Mouse (Mus musculus) embryonic fibroblast, embryonic 13.5 days (primary cell): ENCODE measurements at regions not wholly inside any gene's neighbourhood (a gene's known extent, or its start where the extent isn't known, plus 50 kb on each side); places are given as distances from the start of the nearest gene placed in this dataset.

Experiments used
- H3K27ac ChIP-seq: 2 replicates; pipeline ENCODE4 v1.5.1; 2012; ENCODE audit warnings: low read length, control low read depth, inconsistent platforms; ENCODE audit not compliant: insufficient read depth
- H3K4me1 ChIP-seq: 2 replicates; pipeline ENCODE4 v1.6.1; 2011; ENCODE audit warnings: low read length; ENCODE audit not compliant: control insufficient read depth, insufficient read depth
- H3K4me3 ChIP-seq: 2 replicates; pipeline ENCODE4 v1.5.1; 2011; ENCODE audit warnings: mild to moderate bottlenecking, control low read depth, low read length; ENCODE audit not compliant: insufficient read depth
- CTCF ChIP-seq: IDR thresholded peaks from 2 replicates; pipeline ENCODE4 v1.5.1; 2011; ENCODE audit warnings: mild to moderate bottlenecking, control low read depth, low read length, moderate library complexity, borderline replicate concordance; ENCODE audit not compliant: insufficient read depth
- POLR2A ChIP-seq: IDR thresholded peaks from 2 replicates; pipeline ENCODE4 v1.6.1; 2011; ENCODE audit warnings: low read depth, mild to moderate bottlenecking, control low read depth, low read length, moderate library complexity

DNA sequence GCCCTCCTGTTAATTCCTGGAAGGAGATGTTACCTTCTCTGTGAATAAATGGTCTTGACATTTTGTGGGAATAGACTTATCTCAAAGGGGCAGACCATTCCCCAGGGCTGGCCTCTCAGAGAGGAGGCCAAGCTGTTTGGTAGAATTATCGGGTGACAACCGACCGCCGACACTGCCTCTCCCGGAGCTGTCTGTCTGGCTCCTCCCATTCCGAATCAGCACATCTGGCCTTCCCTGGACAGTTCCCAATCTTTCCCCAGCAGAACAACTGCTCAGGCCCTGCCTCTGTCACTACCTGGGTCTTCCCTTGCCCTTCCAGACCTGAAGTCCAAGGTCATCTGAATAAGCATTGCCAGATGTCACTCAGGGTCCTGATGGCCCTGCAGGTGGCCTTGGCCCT is 246.8 kb upstream of the Sdk2 start:
- H3K27ac ChIP-seq: no peak overlapping the region
- no peak for TF ChIP-seq POLR2A
- TF ChIP-seq CTCF: no peak
- no peaks in the 10 kb centered on the region for H3K4me1 ChIP-seq
- H3K4me3 ChIP-seq: no peak overlapping the region

DNA sequence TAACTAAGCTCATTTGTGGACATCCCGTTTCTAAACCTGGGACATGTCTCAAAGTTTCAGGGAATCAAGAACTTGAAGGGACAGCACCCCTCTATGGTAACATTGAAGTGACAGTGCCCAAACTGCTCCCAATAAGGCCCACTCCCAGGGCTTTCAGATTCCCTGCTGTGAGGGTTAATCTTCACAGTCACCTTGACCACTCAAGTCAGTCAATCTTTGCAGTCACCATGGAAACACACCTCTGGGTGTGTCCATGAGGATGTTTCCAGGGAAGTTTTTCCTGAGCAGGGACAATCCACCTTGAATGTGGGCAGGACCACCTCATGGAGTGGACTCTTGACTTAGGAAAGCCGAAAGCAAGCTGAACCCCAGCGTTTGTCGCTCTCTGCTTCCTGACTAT is 244.8 kb upstream of the Sdk2 start:
- TF ChIP-seq POLR2A: no peak
- no peak for TF ChIP-seq CTCF

DNA sequence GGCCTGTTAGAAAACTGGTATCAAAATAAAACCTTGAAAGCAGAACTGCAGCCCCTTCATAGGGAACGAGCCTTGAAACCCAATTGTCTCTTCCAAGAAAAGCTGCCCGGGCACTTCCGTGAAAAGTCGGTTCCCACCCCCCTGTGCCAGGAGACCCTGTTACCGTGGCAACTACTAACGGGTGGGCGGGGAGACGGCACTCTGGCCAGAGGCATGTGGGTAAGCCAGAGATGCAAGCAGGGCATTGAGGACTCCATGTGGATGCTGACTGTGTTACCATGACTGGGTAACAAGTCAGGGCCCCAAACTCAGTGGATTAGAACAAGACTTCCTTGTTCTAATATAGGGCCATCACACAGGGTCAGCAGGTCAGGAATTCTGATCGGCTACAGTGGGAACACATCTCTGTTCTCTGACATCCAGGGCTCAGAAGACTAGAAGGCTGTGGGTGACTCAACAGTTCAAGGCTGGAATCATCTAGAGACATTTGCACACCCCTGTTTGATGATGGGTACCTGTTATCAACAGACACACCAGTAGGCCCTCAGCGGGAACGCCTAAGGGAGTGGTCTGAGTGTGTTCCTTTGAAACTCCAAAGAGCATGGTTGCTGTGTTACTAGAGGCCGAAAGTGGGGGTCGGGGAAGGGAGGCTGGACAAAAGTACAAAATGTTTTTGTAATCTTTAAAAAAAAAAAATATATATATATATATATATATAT is 236.9 kb upstream of the Sdk2 start:
- Histone ChIP-seq H3K27ac (no peak overlapping the region), H3K4me3 (no peak overlapping the region), H3K4me1 (no peaks in the 10 kb centered on the region)
- TF ChIP-seq POLR2A (no peak), CTCF (no peak)

More for the DNA sequence above, 244.8 kb upstream of the Sdk2 start:
- H3K4me3 ChIP-seq: no peak overlapping the region
- no peaks in the 10 kb centered on the region for H3K4me1 ChIP-seq
- no peak overlapping the region for H3K27ac ChIP-seq

GRCm38 (mm10) chr11:114300611-114301319 is 233.9 kb upstream of the Sdk2 start:
- TF ChIP-seq CTCF (no peak), POLR2A (no peak)
- no peaks in the 10 kb centered on the region for H3K4me1 ChIP-seq
- H3K27ac ChIP-seq: no peak overlapping the region
- H3K4me3 ChIP-seq: no peak overlapping the region

- no peak for TF ChIP-seq CTCF
- TF ChIP-seq POLR2A: no peak
- H3K4me1 ChIP-seq: no peaks in the 10 kb centered on the region
- no peak overlapping the region for H3K4me3 ChIP-seq
- no peak overlapping the region for H3K27ac ChIP-seq
These were observed 230.0 kb upstream of the Sdk2 start for GRCm38 (mm10) chr11:114296816-114297334.

GRCm38 (mm10) chr11:114294511-114295250 is 227.8 kb upstream of the Sdk2 start:
- Histone ChIP-seq H3K27ac (no peak overlapping the region), H3K4me3 (no peak overlapping the region), H3K4me1 (no peaks in the 10 kb centered on the region)
- no peak for TF ChIP-seq POLR2A
- no peak for TF ChIP-seq CTCF

DNA sequence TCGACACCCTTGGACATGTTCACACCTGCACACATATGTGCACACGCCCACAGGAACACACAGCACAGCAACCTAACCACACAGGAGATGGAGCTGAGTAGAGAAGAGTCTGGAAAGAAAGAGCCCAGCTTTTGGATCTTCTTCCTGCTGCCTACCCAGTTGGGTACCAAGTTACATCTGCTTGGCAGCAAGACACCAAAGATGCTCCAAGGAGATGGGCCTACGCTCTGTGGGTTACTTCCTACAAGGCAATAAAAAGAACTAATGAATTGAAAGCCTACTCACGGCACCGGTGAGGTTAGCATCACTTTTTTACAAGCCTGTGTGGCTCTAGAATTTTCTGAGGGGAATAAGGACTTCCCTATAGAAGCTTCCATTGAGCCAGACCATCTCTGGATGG is 224.4 kb upstream of the Sdk2 start:
- no peak for TF ChIP-seq CTCF
- no peak for TF ChIP-seq POLR2A
- H3K4me1 ChIP-seq: no peaks in the 10 kb centered on the region
- H3K27ac ChIP-seq: no peak overlapping the region
- no peak overlapping the region for H3K4me3 ChIP-seq

GRCm38 (mm10) chr11:114289946-114290345 is 223.1 kb upstream of the Sdk2 start:
- no peaks in the 10 kb centered on the region for H3K4me1 ChIP-seq
- TF ChIP-seq CTCF (no peak), POLR2A (no peak)
- H3K4me3 ChIP-seq: no peak overlapping the region
- H3K27ac ChIP-seq: no peak overlapping the region

- Histone ChIP-seq H3K27ac (no peak overlapping the region), H3K4me1 (no peaks in the 10 kb centered on the region), H3K4me3 (no peak overlapping the region)
- TF ChIP-seq CTCF (no peak), POLR2A (no peak)
These were observed 218.2 kb upstream of the Sdk2 start for GRCm38 (mm10) chr11:114284820-114285666.
